Mouse (Mus musculus): ENCODE data around the gene Aifm1. TPM values are rescaled to one million over a fixed set of nuclear protein-coding genes. Genes with fewer than 3 reads are reported as not detected.

The Aifm1 gene
- 82.9 and 84.3 TPM in 2 replicates for polyA plus RNA-seq (2016; fragmentation: Nextera tagmentation; extraction: Ambion mirVana)

DNA sequence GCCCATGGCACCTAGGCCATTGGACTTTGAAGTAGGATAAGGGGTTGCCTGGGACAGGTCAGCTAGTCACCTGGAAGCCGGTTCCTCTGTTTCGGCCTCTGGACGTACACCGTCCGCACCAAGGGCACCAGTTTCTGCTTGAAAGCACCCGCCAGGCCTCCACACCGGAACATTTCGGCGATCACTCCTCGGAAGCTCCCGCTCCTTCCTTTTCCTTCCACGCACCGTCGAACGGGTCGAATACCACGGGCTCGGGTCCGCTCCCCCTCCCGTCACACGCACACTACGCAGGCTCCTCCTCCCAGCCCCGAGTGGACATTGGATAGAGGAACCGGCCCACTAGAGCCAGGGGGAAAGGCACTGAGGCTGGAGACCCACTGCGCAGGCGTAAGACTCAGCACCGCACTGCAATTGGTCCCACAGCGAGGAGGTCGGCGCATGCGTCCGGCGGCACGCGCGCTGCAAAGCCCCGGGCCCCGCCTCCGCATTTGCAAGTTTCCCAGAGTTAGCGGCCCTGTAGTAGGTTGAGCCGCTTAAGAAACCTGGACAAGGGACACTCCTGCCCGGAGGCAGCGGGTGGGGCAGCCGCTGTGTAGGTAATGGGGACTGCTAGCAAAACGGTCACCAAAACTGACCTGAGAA is at the start of gene Aifm1:
Gene Aifm1 (minus strand): TSS at position 398 of the 642 bp plus-strand sequence.
- 20% methylated on average over 45 of the region's 45 CpGs for WGBS
- Histone ChIP-seq H3K4me3 (peak within 1 kb of the TSS; percentile 66), H3K36me3 (replicated peaks) (no peaks in the 10 kb centered on the region), H3K27ac (replicated peaks) (peak within 1 kb of the TSS; percentile 79), H3K9me3 (no peaks in the 10 kb centered on the region), H3K4me1 (peaks cover 6% of the 10 kb centered on the region; the same call in 1 of the 2 replicates), H3K27me3 (replicated peaks; ENCODE audit: low read depth, poor library complexity, severe bottlenecking) (peaks cover 4% of the 10 kb centered on the region; the same call in 1 of the 2 replicates)
- peak; percentile 94 for DNase-seq (ENCODE audit: low spot score)

DNA sequence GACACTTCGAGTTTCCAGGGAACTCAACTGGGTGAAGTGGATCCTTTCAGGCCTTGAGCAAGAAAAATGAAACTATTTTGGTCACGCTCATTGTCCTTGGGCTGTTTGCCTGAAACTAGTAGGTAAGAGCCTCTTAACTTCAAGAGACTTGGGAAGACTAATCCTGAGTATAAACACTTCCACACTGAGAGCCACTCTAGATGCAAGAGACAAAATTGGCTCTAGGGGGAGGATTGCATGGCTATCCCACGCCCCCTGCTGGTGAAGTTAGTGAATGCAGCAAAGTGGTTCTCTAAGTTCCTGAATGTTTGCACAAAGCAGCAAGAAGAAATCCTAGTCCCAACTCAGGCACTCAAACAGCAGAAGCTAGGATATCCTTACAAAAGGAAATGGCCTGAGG is 18.8 kb upstream of the Aifm1 start:
- 41% methylated on average over 3 of the region's 3 CpGs for WGBS
- no peak overlapping the region for H3K27ac ChIP-seq (replicated peaks)
- H3K4me3 ChIP-seq: no peak overlapping the region
- no peaks in the 10 kb centered on the region for H3K27me3 ChIP-seq (replicated peaks; ENCODE audit: low read depth, poor library complexity, severe bottlenecking)
- no peaks in the 10 kb centered on the region for H3K36me3 ChIP-seq (replicated peaks)
- H3K9me3 ChIP-seq: no peaks in the 10 kb centered on the region
- no peaks in the 10 kb centered on the region for H3K4me1 ChIP-seq
- DNase-seq (ENCODE audit: low spot score): peak; percentile 73

DNA sequence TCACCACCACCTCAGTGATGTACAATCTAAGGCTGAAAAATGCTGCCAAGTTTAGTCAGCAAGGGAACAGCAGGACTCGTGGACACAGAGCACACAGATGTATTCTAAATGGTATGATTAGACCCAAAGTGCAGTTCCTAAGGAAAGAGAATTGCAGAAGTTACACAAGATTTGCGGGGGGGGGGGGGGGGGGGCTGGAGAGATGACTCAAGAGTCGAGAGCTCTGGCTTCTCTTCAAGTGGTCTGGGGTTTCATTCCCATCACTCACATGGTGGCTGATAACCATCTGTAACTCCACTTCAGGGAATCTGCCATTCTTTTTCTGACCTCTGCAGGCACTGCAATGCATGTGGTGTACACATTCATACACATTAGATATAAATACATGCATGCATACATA is 13.1 kb upstream of the Aifm1 start:
- 51% methylated on average over 3 of the region's 3 CpGs for WGBS
- H3K27ac ChIP-seq (replicated peaks): no peak overlapping the region
- H3K9me3 ChIP-seq: no peaks in the 10 kb centered on the region
- no peaks in the 10 kb centered on the region; the same call in 1 of the 2 replicates for H3K27me3 ChIP-seq (replicated peaks; ENCODE audit: low read depth, poor library complexity, severe bottlenecking)
- no peak for DNase-seq (ENCODE audit: low spot score)
- no peaks in the 10 kb centered on the region for H3K36me3 ChIP-seq (replicated peaks)
- H3K4me1 ChIP-seq: no peaks in the 10 kb centered on the region
- no peak overlapping the region for H3K4me3 ChIP-seq

GRCm38 (mm10) chrX:48525866-48526265 is 12.5 kb upstream of the Aifm1 start:
- H3K4me1 ChIP-seq: no peaks in the 10 kb centered on the region
- no peaks in the 10 kb centered on the region for H3K9me3 ChIP-seq
- WGBS: 63% methylated on average over 8 of the region's 8 CpGs
- DNase-seq (ENCODE audit: low spot score): no peak
- H3K27me3 ChIP-seq (replicated peaks; ENCODE audit: low read depth, poor library complexity, severe bottlenecking): no peaks in the 10 kb centered on the region; the same call in 1 of the 2 replicates
- H3K36me3 ChIP-seq (replicated peaks): no peaks in the 10 kb centered on the region
- no peak overlapping the region for H3K4me3 ChIP-seq
- H3K27ac ChIP-seq (replicated peaks): no peak overlapping the region

DNA sequence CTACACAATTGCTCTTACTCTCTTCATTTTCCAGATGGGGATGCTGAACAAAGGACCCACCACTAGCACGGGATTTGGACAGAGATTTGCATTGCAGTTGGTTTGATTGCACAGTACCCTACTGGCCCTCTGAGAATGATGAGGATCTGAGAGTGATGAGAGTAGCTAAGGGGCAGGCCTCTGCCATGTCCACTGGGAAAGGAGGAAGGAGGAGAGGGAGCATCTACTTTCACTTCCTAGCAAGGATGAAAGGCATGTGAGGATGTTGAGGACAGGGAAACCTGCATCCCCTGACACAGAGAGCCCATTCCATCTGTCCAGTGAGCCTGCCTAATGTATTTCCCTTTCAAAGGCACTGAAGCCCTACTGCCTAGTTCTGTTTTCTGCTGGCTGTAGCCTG is 12.0 kb upstream of the Aifm1 start:
- Histone ChIP-seq H3K27ac (replicated peaks) (no peak overlapping the region), H3K4me1 (no peaks in the 10 kb centered on the region), H3K27me3 (replicated peaks; ENCODE audit: low read depth, poor library complexity, severe bottlenecking) (peaks cover 5% of the 10 kb centered on the region; the same call in 1 of the 2 replicates), H3K9me3 (no peaks in the 10 kb centered on the region), H3K4me3 (no peak overlapping the region), H3K36me3 (replicated peaks) (no peaks in the 10 kb centered on the region)
- 79% methylated on average over 1 of the region's 1 CpGs for WGBS
- DNase-seq (ENCODE audit: low spot score): no peak

- no peak overlapping the region for H3K4me3 ChIP-seq
- no peaks in the 10 kb centered on the region for H3K9me3 ChIP-seq
- DNase-seq (ENCODE audit: low spot score): no peak
- no peaks in the 10 kb centered on the region for H3K36me3 ChIP-seq (replicated peaks)
- 74% methylated on average over 3 of the region's 3 CpGs for WGBS
- no peak overlapping the region for H3K27ac ChIP-seq (replicated peaks)
- peaks cover 3% of the 10 kb centered on the region; the same call in 1 of the 2 replicates for H3K4me1 ChIP-seq
- H3K27me3 ChIP-seq (replicated peaks; ENCODE audit: low read depth, poor library complexity, severe bottlenecking): peaks cover 21% of the 10 kb centered on the region
Observed at GRCm38 (mm10) chrX:48523512-48523911, 10.1 kb upstream of the Aifm1 start.

- WGBS: 85% methylated on average over 3 of the region's 3 CpGs
- H3K4me1 ChIP-seq: peaks cover 5% of the 10 kb centered on the region; the same call in 1 of the 2 replicates
- H3K27ac ChIP-seq (replicated peaks): no peak overlapping the region
- DNase-seq (ENCODE audit: low spot score): no peak
- H3K4me3 ChIP-seq: no peak overlapping the region
- no peaks in the 10 kb centered on the region for H3K9me3 ChIP-seq
- H3K36me3 ChIP-seq (replicated peaks): no peaks in the 10 kb centered on the region
- peaks cover 24% of the 10 kb centered on the region for H3K27me3 ChIP-seq (replicated peaks; ENCODE audit: low read depth, poor library complexity, severe bottlenecking)
Observed at GRCm38 (mm10) chrX:48521651-48522050, 8.3 kb upstream of the Aifm1 start.

- H3K9me3 ChIP-seq: no peaks in the 10 kb centered on the region
- H3K4me3 ChIP-seq: peak overlapping the region; percentile 60
- peaks cover 5% of the 10 kb centered on the region; the same call in 1 of the 2 replicates for H3K4me1 ChIP-seq
- DNase-seq (ENCODE audit: low spot score): no peak
- peaks cover 24% of the 10 kb centered on the region for H3K27me3 ChIP-seq (replicated peaks; ENCODE audit: low read depth, poor library complexity, severe bottlenecking)
- peak overlapping the region; percentile 77 for H3K27ac ChIP-seq (replicated peaks)
- H3K36me3 ChIP-seq (replicated peaks): no peaks in the 10 kb centered on the region
- WGBS: 20% methylated on average over 20 of the region's 20 CpGs
Observed at GRCm38 (mm10) chrX:48519549-48520085, 6.3 kb upstream of the Aifm1 start.

GRCm38 (mm10) chrX:48518808-48519548 is 5.6 kb upstream of the Aifm1 start, which contains the start of gene Rab33a:
Rab33a (plus strand) TSS chrX:48519285.
- H3K36me3 ChIP-seq (replicated peaks): no peaks in the 10 kb centered on the region
- DNase-seq (ENCODE audit: low spot score): peak; percentile 40
- WGBS: 20% methylated on average over 33 of the region's 33 CpGs
- H3K9me3 ChIP-seq: no peaks in the 10 kb centered on the region
- H3K4me3 ChIP-seq: peak within 1 kb of the TSS; percentile 60
- H3K27ac ChIP-seq (replicated peaks): peak within 1 kb of the TSS; percentile 77
- peaks cover 24% of the 10 kb centered on the region for H3K27me3 ChIP-seq (replicated peaks; ENCODE audit: low read depth, poor library complexity, severe bottlenecking)
- peaks cover 5% of the 10 kb centered on the region; the same call in 1 of the 2 replicates for H3K4me1 ChIP-seq

GRCm38 (mm10) chrX:48518211-48518807 is 4.9 kb upstream of the Aifm1 start:
- Histone ChIP-seq H3K27me3 (replicated peaks; ENCODE audit: low read depth, poor library complexity, severe bottlenecking) (peaks cover 26% of the 10 kb centered on the region), H3K27ac (replicated peaks) (peak overlapping the region; percentile 77), H3K9me3 (no peaks in the 10 kb centered on the region), H3K4me3 (peak overlapping the region; percentile 60), H3K4me1 (peaks cover 5% of the 10 kb centered on the region; the same call in 1 of the 2 replicates), H3K36me3 (replicated peaks) (no peaks in the 10 kb centered on the region)
- WGBS: 28% methylated on average over 15 of the region's 15 CpGs
- DNase-seq (ENCODE audit: low spot score): peak; percentile 66

DNA sequence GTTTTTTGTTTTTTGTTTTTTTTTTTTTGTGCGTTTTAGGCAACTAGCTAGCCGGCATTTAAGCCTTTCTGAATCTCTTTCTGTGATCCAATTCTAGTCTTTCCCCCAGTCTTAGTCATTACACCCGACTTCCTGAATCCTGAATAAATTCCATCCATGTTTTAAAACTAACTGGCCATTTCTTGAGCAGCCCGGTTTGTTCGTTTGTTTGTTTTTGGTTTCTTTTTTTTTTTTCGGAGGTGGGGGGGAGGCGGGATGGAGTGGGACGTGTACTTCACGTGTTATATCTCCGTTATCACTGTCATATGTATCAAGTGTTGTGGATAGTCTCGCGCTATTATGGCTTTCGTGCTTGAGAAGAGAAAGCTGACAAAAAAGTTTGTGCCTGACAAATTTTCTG is 461 bp upstream of the Aifm1 start:
- peak overlapping the region; percentile 66 for H3K4me3 ChIP-seq
- no peaks in the 10 kb centered on the region for H3K36me3 ChIP-seq (replicated peaks)
- peak overlapping the region; percentile 79; the same call in 1 of the 2 replicates for H3K27ac ChIP-seq (replicated peaks)
- peaks cover 10% of the 10 kb centered on the region; the same call in 1 of the 2 replicates for H3K27me3 ChIP-seq (replicated peaks; ENCODE audit: low read depth, poor library complexity, severe bottlenecking)
- H3K9me3 ChIP-seq: no peaks in the 10 kb centered on the region
- peaks cover 11% of the 10 kb centered on the region; the same call in 1 of the 2 replicates for H3K4me1 ChIP-seq
- 15% methylated on average over 13 of the region's 13 CpGs for WGBS
- DNase-seq (ENCODE audit: low spot score): no peak

- H3K4me1 ChIP-seq: no peaks in the 10 kb centered on the region
- no peaks in the 10 kb centered on the region for H3K27me3 ChIP-seq (replicated peaks; ENCODE audit: low read depth, poor library complexity, severe bottlenecking)
- WGBS: 95% methylated on average over 8 of the region's 8 CpGs
- H3K27ac ChIP-seq (replicated peaks): no peak overlapping the region
- H3K36me3 ChIP-seq (replicated peaks): peaks cover 77% of the 10 kb centered on the region
- no peaks in the 10 kb centered on the region for H3K9me3 ChIP-seq
- no peak overlapping the region for H3K4me3 ChIP-seq
- DNase-seq (ENCODE audit: low spot score): no peak
Observed at GRCm38 (mm10) chrX:48493763-48494162, 19.6 kb downstream of the Aifm1 start.
